Mouse (Mus musculus): ENCODE measurements around the gene Gnptab. TPM values are rescaled to one million over a fixed set of nuclear protein-coding genes. Genes with fewer than 3 reads are reported as not detected.

Gene Gnptab
- polyA plus RNA-seq, 1 experiment: 7.5 TPM

DNA sequence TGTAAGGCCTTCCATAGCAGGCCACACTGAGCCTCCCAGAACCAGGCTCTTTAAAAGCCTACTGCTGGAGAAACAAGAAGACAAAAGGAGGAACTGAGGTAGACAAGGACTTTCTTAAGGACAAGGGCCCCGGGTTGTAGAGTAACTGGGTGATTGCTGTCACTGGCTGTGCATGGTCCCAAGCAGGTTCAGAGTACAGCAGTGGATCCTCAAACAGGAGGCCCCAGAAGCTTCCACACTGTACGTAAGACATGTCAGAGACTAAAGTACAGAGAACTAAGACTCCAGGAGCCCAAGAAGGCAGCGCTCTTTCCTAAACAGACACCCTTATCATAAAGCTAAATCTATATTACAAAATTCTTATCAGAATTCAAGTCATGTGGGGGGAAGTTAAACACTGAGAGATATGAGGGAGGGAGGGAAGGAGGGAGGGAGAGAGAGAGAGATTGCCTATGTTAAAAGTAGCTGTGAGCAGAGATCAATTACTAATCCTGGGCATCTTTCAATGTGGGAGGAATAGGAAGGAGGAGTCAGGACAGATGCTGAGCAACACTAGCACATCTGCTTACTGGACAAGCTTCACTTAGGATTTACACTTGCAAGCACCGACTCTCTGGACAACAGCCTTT lies 116.1 kb downstream of the Gnptab start:
- Histone ChIP-seq H3ac (ENCODE audit: control insufficient read depth, insufficient read length, low read depth) (no peak overlapping the region), H3K79me3 (ENCODE audit: low read depth) (no peaks in the 10 kb centered on the region), H3K4me3 (ENCODE audit: insufficient read depth, poor library complexity, severe bottlenecking) (no peak overlapping the region), H3K79me2 (ENCODE audit: control insufficient read depth, insufficient read depth) (no peaks in the 10 kb centered on the region), H3K36me3 (ENCODE audit: control insufficient read depth, insufficient read depth) (no peaks in the 10 kb centered on the region), H3K27me3 (ENCODE audit: control insufficient read depth, insufficient read depth, insufficient read length) (no peaks in the 10 kb centered on the region)
- TF ChIP-seq MYOD1 (IDR thresholded peaks at IDR 0.05; ENCODE audit: control insufficient read depth, insufficient read length, low read depth) (no peak), CTCF (IDR thresholded peaks at IDR 0.05; ENCODE audit: control insufficient read depth, insufficient read depth, insufficient read length) (no peak), USF1 (IDR thresholded peaks at IDR 0.05; ENCODE audit: low read depth) (no peak), FOSL1 (IDR thresholded peaks at IDR 0.05; ENCODE audit: insufficient read depth, low read length, poor library complexity, severe bottlenecking) (no peak), CEBPB (IDR thresholded peaks at IDR 0.05; ENCODE audit: low read depth) (no peak), MAX (IDR thresholded peaks at IDR 0.05) (no peak), MYOG (IDR thresholded peaks at IDR 0.05; ENCODE audit: control insufficient read depth, extremely low read depth, insufficient read length) (no peak)

Other genes with a start within 250 kb of the Gnptab start
- 4.7 TPM for gene Parpbp, start 232.2 kb upstream of the Gnptab start, polyA plus RNA-seq (2012; fragmentation: generic; extraction: Trizol)
- 35.7 TPM for gene Nup37, start 232.1 kb upstream of the Gnptab start, polyA plus RNA-seq (2012; fragmentation: generic; extraction: Trizol)
- 41.2 TPM for gene Washc3, start 178.0 kb upstream of the Gnptab start, polyA plus RNA-seq (2012; fragmentation: generic; extraction: Trizol)
- gene Dram1, start 52 bp upstream of the Gnptab start, polyA plus RNA-seq (2012; fragmentation: generic; extraction: Trizol): 1.7 TPM
- gene Sycp3, start 80.4 kb downstream of the Gnptab start, polyA plus RNA-seq (2012; fragmentation: generic; extraction: Trizol): not detected
- gene Chpt1, start 124.9 kb downstream of the Gnptab start, polyA plus RNA-seq (2012; fragmentation: generic; extraction: Trizol): 8.4 TPM
- not detected for gene Mybpc1, start 226.0 kb downstream of the Gnptab start, polyA plus RNA-seq (2012; fragmentation: generic; extraction: Trizol)